Comparison of ENCODE assay signal across 12 mouse cellular contexts in genomic region chr14:45773326-45773725, GRCm38 (mm10).
DNase-seq lines count a peak whose midpoint lies in the region; ATAC-seq and TF ChIP-seq lines count a peak whose summit lies in the region.
"Had no signal": no experiment of that assay in that cellular context is flagged by ENCODE, and none has a peak within 500 bp of the region (broad histone marks: within the 10 kb centered on the region; RNA-seq: fewer than 3 reads in every experiment).

No protein-coding gene starts in this region.

- H3K27ac ChIP-seq in heart, embryonic 10.5 days = no peak overlapping the region
- no peak overlapping the region for H3K27ac ChIP-seq in hindbrain, embryonic 16.5 days (ENCODE audit: low read depth, low read length)
- H3K27ac ChIP-seq in hindbrain, embryonic 13.5 days = no peak overlapping the region
- H3K27ac ChIP-seq: embryonic facial prominence, embryonic 13.5 days; limb, embryonic 12.5 days; midbrain, embryonic 12.5 days had no signal

- peak; percentile 70 for DNase-seq in heart, adult 11 months
- DNase-seq in heart, embryonic 10.5 days (ENCODE audit: low spot score) = no peak
- peak; percentile 2 for DNase-seq in retina, postnatal 1 day
- no peak for DNase-seq in retina, embryonic 14.5 days (ENCODE audit: low spot score)
- no peak for DNase-seq in lung, adult 2 months

- 60% methylated on average over 7 of the region's 7 CpGs for WGBS in heart, embryonic 10.5 days
- 42% methylated on average over 7 of the region's 7 CpGs for WGBS in hindbrain, embryonic 16.5 days
- 27% methylated on average over 7 of the region's 7 CpGs for WGBS in hindbrain, embryonic 13.5 days
- 60% methylated on average over 7 of the region's 7 CpGs for WGBS in lung, adult 2 months

- no peak for TF ChIP-seq CTCF in lung, adult 2 months (IDR thresholded peaks at IDR 0.05; ENCODE audit: insufficient read depth, low read length)

- no peaks in the 10 kb centered on the region for H3K9me3 ChIP-seq in heart, embryonic 10.5 days
- peaks cover 3% of the 10 kb centered on the region for H3K9me3 ChIP-seq in hindbrain, embryonic 16.5 days (ENCODE audit: control insufficient read depth, low read length)
- H3K9me3 ChIP-seq in hindbrain, embryonic 13.5 days = no peaks in the 10 kb centered on the region
- H3K9me3 ChIP-seq: limb, embryonic 12.5 days; midbrain, embryonic 12.5 days had no signal

- no peaks in the 10 kb centered on the region for H3K4me1 ChIP-seq in heart, embryonic 10.5 days
- peaks cover 2% of the 10 kb centered on the region; the same call in 1 of the 2 replicates for H3K4me1 ChIP-seq in hindbrain, embryonic 16.5 days (ENCODE audit: control insufficient read depth, insufficient read depth, low read depth, low read length)
- H3K4me1 ChIP-seq in hindbrain, embryonic 13.5 days (replicated peaks) = 0 out of 2 replicates have a peak, but pooled peaks cover 4% of the 10 kb centered on the region
- H3K4me1 ChIP-seq in lung, adult 2 months (ENCODE audit: control insufficient read depth, insufficient read depth, low read length) = no peaks in the 10 kb centered on the region
- H3K4me1 ChIP-seq: limb, embryonic 12.5 days had no signal

- no peaks in the 10 kb centered on the region for H3K36me3 ChIP-seq in heart, embryonic 10.5 days
- H3K36me3 ChIP-seq in hindbrain, embryonic 16.5 days (ENCODE audit: control insufficient read depth, insufficient read depth, low read length) = no peaks in the 10 kb centered on the region
- no peaks in the 10 kb centered on the region for H3K36me3 ChIP-seq in hindbrain, embryonic 13.5 days
- H3K36me3 ChIP-seq: embryonic facial prominence, embryonic 13.5 days; limb, embryonic 12.5 days; midbrain, embryonic 12.5 days had no signal

- TF ChIP-seq POLR2A in lung, adult 2 months (IDR thresholded peaks at IDR 0.05; ENCODE audit: borderline replicate concordance, extremely low read depth, low read depth, low read length) = no peak

- H3K4me2 ChIP-seq in hindbrain, embryonic 16.5 days (ENCODE audit: low read length) = peak overlapping the region; percentile 60; the same call in 1 of the 2 replicates
- no peak overlapping the region for H3K4me2 ChIP-seq in hindbrain, embryonic 13.5 days

- no peak overlapping the region for H3K4me3 ChIP-seq in heart, embryonic 10.5 days
- no peak overlapping the region for H3K4me3 ChIP-seq in hindbrain, embryonic 16.5 days (ENCODE audit: low read length)
- H3K4me3 ChIP-seq in hindbrain, embryonic 13.5 days = no peak overlapping the region
- H3K4me3 ChIP-seq in lung, adult 2 months (replicated peaks; ENCODE audit: extremely low read depth, low read depth, low read length) = no peak overlapping the region
- H3K4me3 ChIP-seq: midbrain, embryonic 12.5 days had no signal

- ATAC-seq in hindbrain, embryonic 16.5 days = no peak
- no peak for ATAC-seq in hindbrain, embryonic 13.5 days (ENCODE audit: low FRiP score)
- ATAC-seq: activated CD4-positive, CD25-positive, alpha-beta regulatory T cell, adult 4 months; liver, postnatal 0 days had no signal

- H3K9ac ChIP-seq in hindbrain, embryonic 16.5 days (ENCODE audit: low read depth, low read length) = no peak overlapping the region
- no peak overlapping the region for H3K9ac ChIP-seq in hindbrain, embryonic 13.5 days
- H3K9ac ChIP-seq: embryonic facial prominence, embryonic 13.5 days; limb, embryonic 12.5 days; liver, postnatal 0 days; midbrain, embryonic 12.5 days had no signal

- H3K27me3 ChIP-seq in heart, embryonic 10.5 days (ENCODE audit: insufficient read depth, poor library complexity, severe bottlenecking) = no peaks in the 10 kb centered on the region
- no peaks in the 10 kb centered on the region for H3K27me3 ChIP-seq in hindbrain, embryonic 16.5 days (replicated peaks; ENCODE audit: control insufficient read depth, insufficient read depth, low read length)
- no peaks in the 10 kb centered on the region for H3K27me3 ChIP-seq in hindbrain, embryonic 13.5 days
- H3K27me3 ChIP-seq: embryonic facial prominence, embryonic 13.5 days; limb, embryonic 12.5 days; midbrain, embryonic 12.5 days had no signal

Comparison
In these comparisons a context has a peak if more than half of its experiments do, and no peak if none do; other contexts are left out.
1. DNase-seq: peak in heart, adult 11 months (single experiment) and retina, postnatal 1 day (single experiment); none in heart, embryonic 10.5 days (single experiment), retina, embryonic 14.5 days (single experiment) and lung, adult 2 months (single experiment).